Mouse (Mus musculus) heart, embryonic 11.5 days (tissue): ENCODE data around the gene Ly6g6d. TPM values are rescaled to one million over a fixed set of nuclear protein-coding genes. Genes with fewer than 3 reads are reported as not detected.

ENCODE experiments used
- ATAC-seq: fragments of 200-750 bp; cut with Nextera tagmentation; replicated peaks from 2 replicates; pipeline ENCODE4 v1.8.0; 2017; ENCODE audit warnings: moderate library complexity; ENCODE audit not compliant: insufficient number of reproducible peaks, low FRiP score, low TSS enrichment
- H3K27ac ChIP-seq: fragments of 300-500 bp; sonication (generic); 2 replicates; pipeline ENCODE4 v1.5.1; 2014; ENCODE audit warnings: mild to moderate bottlenecking, low read depth, low read length
- H3K27me3 ChIP-seq: fragments of 300-500 bp; sonication (generic); 2 replicates; pipeline ENCODE4 v1.6.1; 2014; ENCODE audit warnings: mild to moderate bottlenecking, low read length, mixed read lengths; ENCODE audit not compliant: control insufficient read depth, insufficient read depth
- H3K36me3 ChIP-seq: fragments of 300-500 bp; sonication (generic); 2 replicates; pipeline ENCODE4 v1.6.1; 2014; ENCODE audit warnings: mild to moderate bottlenecking, low read length, moderate library complexity, mixed read lengths; ENCODE audit not compliant: control insufficient read depth, insufficient read depth
- H3K4me1 ChIP-seq: fragments of 300-500 bp; sonication (generic); 2 replicates; pipeline ENCODE4 v1.6.1; 2014; ENCODE audit warnings: low read length; ENCODE audit not compliant: control insufficient read depth, insufficient read depth
- H3K4me2 ChIP-seq: fragments of 300-500 bp; sonication (generic); 2 replicates; pipeline ENCODE4 v1.6.1; 2014; ENCODE audit warnings: mild to moderate bottlenecking, moderate library complexity
- H3K4me3 ChIP-seq: fragments of 300-500 bp; sonication (generic); 2 replicates; pipeline ENCODE4 v1.5.1; 2014; ENCODE audit warnings: low read depth, low read length
- H3K9ac ChIP-seq: fragments of 300-500 bp; sonication (generic); 2 replicates; pipeline ENCODE4 v1.6.1; 2014; ENCODE audit warnings: mild to moderate bottlenecking, low read depth, low read length, moderate library complexity
- H3K9me3 ChIP-seq: fragments of 300-500 bp; sonication (generic); replicated peaks from 2 replicates; pipeline ENCODE4 v1.6.1; 2016; ENCODE audit warnings: low read length; ENCODE audit not compliant: control insufficient read depth
- WGBS: fragments of 180-500 bp; shearing (Covaris S2); extraction: QIAGEN DNeasy Blood & Tissue Kit; methylation state at CpG from one replicate; pipeline ENCODE4 v1.1.7; 2014; ENCODE audit not compliant: insufficient replicate concordance; 5-methylcytosine and 5-hydroxymethylcytosine counted together
- polyA plus RNA-seq: library from polyadenylated mRNA; unstranded; fragments of >200 nt; fragmentation: Nextera tagmentation; extraction: Ambion mirVana; gene quantifications from 2 replicates; pipeline ENCODE4 v1.2.1, GENCODE M21; 2014

Ly6g6d gene
- polyA plus RNA-seq, 1 experiment from 2014 or later, result 2.0 TPM

- Histone ChIP-seq H3K4me1 (peaks cover 16% of the 10 kb centered on the region), H3K4me3 (peak within 1 kb of the TSS; percentile 77), H3K27me3 (peaks cover 11% of the 10 kb centered on the region; the same call in 1 of the 2 replicates), H3K9me3 (no peaks in the 10 kb centered on the region), H3K9ac (peak within 1 kb of the TSS; percentile 94), H3K36me3 (peaks cover 33% of the 10 kb centered on the region), H3K4me2 (peak within 1 kb of the TSS; percentile 77), H3K27ac (peak within 1 kb of the TSS; percentile 91)
- ATAC-seq, result peak; percentile 88
- under 1% methylated on average over 57 of the region's 57 CpGs for WGBS
These were observed 18.7 kb downstream of the Ly6g6d start, which contains the start of gene Ddah2 for GRCm38 (mm10) chr17:35058911-35059892. Gene Ddah2 (plus strand): TSS chr17:35059035.

GRCm38 (mm10) chr17:35058316-35058715, 19.5 kb downstream of the Ly6g6d start:
- whole genome bisulfite sequencing, result 57% methylated on average over 9 of the region's 9 CpGs
- Histone ChIP-seq H3K4me3 (peak overlapping the region; percentile 77; the same call in 1 of the 2 replicates), H3K27me3 (0 out of 2 replicates have a peak, but pooled peaks cover 4% of the 10 kb centered on the region), H3K9me3 (no peaks in the 10 kb centered on the region), H3K9ac (peak overlapping the region; percentile 94; the same call in 1 of the 2 replicates), H3K27ac (peak overlapping the region; percentile 91; the same call in 1 of the 2 replicates), H3K4me2 (peak overlapping the region; percentile 77), H3K36me3 (peaks cover 39% of the 10 kb centered on the region), H3K4me1 (peaks cover 16% of the 10 kb centered on the region)
- no peak for ATAC-seq

GRCm38 (mm10) chr17:35057090-35057489, 20.8 kb downstream of the Ly6g6d start:
- H3K4me1 ChIP-seq, result peaks cover 23% of the 10 kb centered on the region
- no peak for ATAC-seq
- H3K27ac ChIP-seq, result no peak overlapping the region
- no peak overlapping the region for H3K4me3 ChIP-seq
- no peaks in the 10 kb centered on the region for H3K27me3 ChIP-seq
- no peak overlapping the region for H3K4me2 ChIP-seq
- no peaks in the 10 kb centered on the region for H3K9me3 ChIP-seq
- peaks cover 43% of the 10 kb centered on the region for H3K36me3 ChIP-seq
- WGBS, result 64% methylated on average over 3 of the region's 3 CpGs
- H3K9ac ChIP-seq, result no peak overlapping the region

GRCm38 (mm10) chr17:35055691-35056495, 22.0 kb downstream of the Ly6g6d start:
- WGBS, result 86% methylated on average over 7 of the region's 7 CpGs
- ATAC-seq, result no peak
- H3K27ac ChIP-seq, result no peak overlapping the region

GRCm38 (mm10) chr17:35052271-35052798, 25.5 kb downstream of the Ly6g6d start:
- H3K4me2 ChIP-seq, result peak overlapping the region; percentile 85
- peak overlapping the region; percentile 99 for H3K27ac ChIP-seq
- WGBS, result 76% methylated on average over 12 of the region's 12 CpGs
- no peaks in the 10 kb centered on the region for H3K27me3 ChIP-seq
- H3K36me3 ChIP-seq, result peaks cover 31% of the 10 kb centered on the region
- no peak for ATAC-seq
- H3K4me1 ChIP-seq, result peaks cover 28% of the 10 kb centered on the region
- no peaks in the 10 kb centered on the region for H3K9me3 ChIP-seq
- H3K9ac ChIP-seq, result peak overlapping the region; percentile 95
- H3K4me3 ChIP-seq, result peak overlapping the region; percentile 92

More at GRCm38 (mm10) chr17:35055691-35056495, 22.0 kb downstream of the Ly6g6d start:
- H3K36me3 ChIP-seq, result peaks cover 37% of the 10 kb centered on the region
- no peak overlapping the region for H3K4me2 ChIP-seq
- H3K9me3 ChIP-seq, result no peaks in the 10 kb centered on the region
- no peak overlapping the region for H3K9ac ChIP-seq
- peaks cover 25% of the 10 kb centered on the region for H3K4me1 ChIP-seq
- no peaks in the 10 kb centered on the region for H3K27me3 ChIP-seq
- H3K4me3 ChIP-seq, result no peak overlapping the region

- Histone ChIP-seq H3K36me3 (peaks cover 27% of the 10 kb centered on the region), H3K27me3 (no peaks in the 10 kb centered on the region), H3K4me3 (peak overlapping the region; percentile 92), H3K4me1 (peaks cover 32% of the 10 kb centered on the region), H3K27ac (peak overlapping the region; percentile 99), H3K9ac (peak overlapping the region; percentile 95), H3K9me3 (no peaks in the 10 kb centered on the region), H3K4me2 (peak overlapping the region; percentile 85)
- peak; percentile 72 for ATAC-seq
- WGBS, result under 1% methylated on average over 21 of the region's 21 CpGs
These were observed 26.4 kb downstream of the Ly6g6d start for GRCm38 (mm10) chr17:35051156-35052086.

- peak overlapping the region; percentile 95 for H3K9ac ChIP-seq
- H3K4me2 ChIP-seq, result peak overlapping the region; percentile 85
- under 1% methylated on average over 27 of the region's 27 CpGs for WGBS
- peak overlapping the region; percentile 99 for H3K27ac ChIP-seq
- no peaks in the 10 kb centered on the region for H3K27me3 ChIP-seq
- H3K9me3 ChIP-seq, result no peaks in the 10 kb centered on the region
- ATAC-seq, result peak; percentile 19; the same call in 1 of the 2 replicates
- H3K4me3 ChIP-seq, result peak overlapping the region; percentile 92
- peaks cover 18% of the 10 kb centered on the region for H3K36me3 ChIP-seq
- peaks cover 34% of the 10 kb centered on the region for H3K4me1 ChIP-seq
These were observed 27.6 kb downstream of the Ly6g6d start for GRCm38 (mm10) chr17:35050126-35050750.
